Mouse (Mus musculus) left cerebral cortex, adult 18-20 months (tissue): ENCODE data around the gene Gpr87. TPM values are rescaled to one million over a fixed set of nuclear protein-coding genes. Genes with fewer than 3 reads are reported as not detected.
"Not testable (repeated sequence)": the region's sequence is repeated elsewhere in the genome, so short reads cannot be mapped to it uniquely, and the experiment has no call there.

Experiments
- DNase-seq, 2 experiments: peaks; one replicate each; pipeline ENCODE4 v3.0.0; 2021 to 2022; ENCODE audit warnings: low spot score in 2 of 2, mixed read lengths in 1 of 2
- total RNA-seq, 2 experiments: library from RNA; stranded (reverse); gene quantifications; 2 replicates each; pipeline ENCODE4 v1.2.3; 2021

The Gpr87 gene
- total RNA-seq, 2 experiments from 2014 or later, result not detected

GRCm38 (mm10) chr3:59140941-59141340 is 54.0 kb downstream of the Gpr87 start:
- DNase-seq, result not testable (repeated sequence)

GRCm38 (mm10) chr3:59140115-59140514 is 54.8 kb downstream of the Gpr87 start:
- no peak for DNase-seq

DNA sequence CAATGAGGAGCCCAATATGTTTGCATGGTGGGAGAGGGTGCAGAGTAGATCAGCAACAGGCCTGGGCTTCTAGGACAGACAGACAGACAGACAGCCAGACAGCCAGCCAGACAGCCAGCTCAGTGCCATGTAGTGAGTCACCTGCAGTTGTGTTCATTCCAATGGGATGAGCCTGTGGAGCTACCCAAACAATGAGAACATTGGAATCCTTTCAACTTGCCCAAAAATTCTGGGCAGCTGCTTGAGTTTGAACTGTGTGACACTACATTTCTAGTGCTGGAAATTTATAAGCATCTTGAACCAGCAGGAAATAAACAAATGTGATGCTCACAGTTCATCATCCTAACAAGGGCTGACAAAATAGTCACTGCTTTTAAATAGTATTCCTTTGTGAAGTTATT is 55.3 kb downstream of the Gpr87 start:
- no peak for DNase-seq

- DNase-seq, result no peak
Observed at GRCm38 (mm10) chr3:59138946-59139468, 55.9 kb downstream of the Gpr87 start.

DNA sequence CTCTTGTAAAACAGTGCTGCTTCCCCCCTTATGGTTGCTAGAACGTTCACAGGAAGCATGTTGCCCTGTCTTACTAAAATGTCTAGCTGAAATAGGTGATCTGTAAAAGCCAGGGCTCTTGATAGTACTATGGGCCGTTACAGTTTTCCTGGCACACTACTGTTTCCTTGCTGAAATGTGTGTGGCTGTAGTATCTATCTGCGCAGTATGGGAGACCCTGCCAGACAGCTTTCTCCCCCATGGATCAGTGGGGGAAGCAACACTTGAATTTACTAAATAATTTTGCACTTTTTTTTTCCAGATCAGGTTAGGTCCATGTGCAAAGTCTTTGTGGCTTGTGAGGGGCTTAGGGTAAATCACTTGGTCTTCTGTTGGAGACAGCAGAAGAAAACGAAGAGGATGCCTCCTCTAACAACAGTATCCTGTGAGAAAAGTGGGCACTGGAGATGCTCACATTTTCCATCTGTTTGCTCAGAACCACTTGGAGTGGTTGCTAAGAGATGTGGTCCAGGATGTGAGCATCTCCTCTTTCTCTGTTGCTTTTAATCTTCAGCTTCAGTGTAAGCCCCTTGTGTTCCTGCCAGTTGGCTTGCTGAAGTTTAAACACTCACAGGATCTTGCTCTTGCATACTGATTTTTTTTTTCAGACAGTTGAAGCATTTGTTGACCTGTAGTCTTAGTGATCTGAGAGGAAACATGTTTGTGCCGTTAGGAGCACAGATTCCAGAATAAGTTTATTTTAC is 58.8 kb downstream of the Gpr87 start:
- DNase-seq, result no peak

DNA sequence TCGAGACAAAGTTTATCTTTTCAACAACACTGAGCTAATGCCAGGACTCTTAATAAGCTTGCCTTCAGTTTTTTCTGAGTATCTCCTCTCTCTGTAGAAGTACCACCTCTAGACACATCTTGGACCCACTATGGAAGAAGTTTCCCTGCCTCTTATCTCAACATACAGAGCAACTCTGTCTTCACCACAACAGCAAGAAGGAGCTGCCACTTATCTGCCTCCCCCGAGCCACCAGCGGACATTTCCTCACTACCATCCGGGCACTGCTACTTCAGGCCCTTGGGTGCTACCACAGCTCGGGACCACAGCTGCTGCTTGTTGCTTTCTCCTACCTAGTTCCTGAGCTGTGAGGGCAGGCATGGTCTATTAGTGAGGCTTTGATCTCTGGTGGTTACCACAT is 61.7 kb downstream of the Gpr87 start:
- no peak for DNase-seq

GRCm38 (mm10) chr3:59131966-59132365 is 62.9 kb downstream of the Gpr87 start:
- DNase-seq, result no peak

DNA sequence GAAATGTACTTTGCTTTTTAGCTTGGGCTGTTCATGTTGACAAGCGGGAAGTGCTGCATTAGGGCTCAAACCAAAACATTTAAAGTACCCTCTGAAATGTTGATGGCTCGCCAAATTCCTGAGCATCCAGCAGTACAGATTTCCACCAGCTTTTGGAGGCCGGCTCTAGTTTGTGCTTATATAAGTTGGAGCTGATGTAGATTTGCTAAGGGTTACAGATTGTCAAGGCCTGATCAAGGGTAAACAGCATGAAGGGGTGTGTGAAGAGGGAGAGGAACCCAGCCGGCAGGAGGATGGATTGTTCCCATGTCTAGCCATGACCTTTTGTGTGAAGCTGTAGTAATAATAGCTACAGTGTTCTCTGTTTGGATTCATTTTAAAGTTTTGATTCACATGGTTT is 63.8 kb downstream of the Gpr87 start:
- DNase-seq, result no peak

- DNase-seq, result no peak
Observed at GRCm38 (mm10) chr3:59130431-59130830, 64.5 kb downstream of the Gpr87 start.

DNA sequence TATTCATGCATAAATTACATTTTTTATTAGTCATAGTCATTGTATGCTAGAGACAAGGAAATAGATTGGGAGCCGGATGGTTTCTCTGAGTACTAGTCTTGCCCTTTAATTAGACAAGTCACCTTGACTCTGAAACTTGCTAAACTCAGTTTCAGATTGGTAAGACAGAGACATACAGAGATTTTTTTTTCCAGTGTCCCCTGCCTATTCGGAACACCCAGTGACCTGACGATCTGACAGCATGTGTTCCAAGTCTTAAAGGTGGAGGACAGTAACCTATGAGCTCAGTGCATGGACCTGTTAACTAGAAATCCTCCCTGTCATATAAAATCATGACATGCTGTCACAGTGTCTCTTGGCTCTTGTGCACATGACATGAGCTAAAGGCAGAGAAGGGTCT is 65.4 kb downstream of the Gpr87 start:
- DNase-seq, result no peak

Other genes with a start within 250 kb of the Gpr87 start
- 10 to 100 TPM; 49.0 to 51.5 TPM for gene Med12l, start 189.3 kb downstream of the Gpr87 start, total RNA-seq
- gene Gpr171, start 93.3 kb downstream of the Gpr87 start, total RNA-seq, result not detected
- gene P2ry14, start 41.5 kb downstream of the Gpr87 start, total RNA-seq, result 1 to 10 TPM; 2.4 to 2.9 TPM
- gene P2ry13, start 15.8 kb upstream of the Gpr87 start, total RNA-seq, result 1 to 10 TPM; 7.6 to 8.2 TPM
- gene P2ry12, start 67.8 kb upstream of the Gpr87 start, total RNA-seq, result 10 to 100 TPM; 40.3 to 45.7 TPM
- 1 to 10 TPM; 1.6 to 2.3 TPM for gene Igsf10, start 149.3 kb upstream of the Gpr87 start, total RNA-seq